8 mouse cellular contexts compared by ENCODE assay signal in the genomic region with DNA sequence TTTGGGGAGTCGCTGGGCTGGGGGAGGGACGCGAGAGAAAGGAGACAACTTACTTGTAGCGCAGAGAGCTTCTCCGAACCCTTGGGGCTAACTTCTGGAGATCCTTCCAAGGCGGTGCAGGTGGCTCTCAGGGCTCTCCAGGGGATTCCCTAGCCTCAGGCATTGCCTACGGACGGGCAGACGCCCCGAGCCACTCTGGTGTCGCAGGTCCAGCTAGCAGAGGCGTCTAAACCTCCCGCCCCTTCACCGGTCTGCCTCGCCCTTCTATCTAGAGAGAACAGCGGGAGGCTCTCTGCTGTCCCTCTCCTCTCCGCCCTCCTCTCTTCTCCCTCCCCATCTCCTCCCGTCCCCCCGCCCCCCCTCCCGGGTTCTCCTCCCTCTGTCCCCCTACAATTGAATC. TPM values are rescaled to one million over a fixed set of nuclear protein-coding genes. Genes with fewer than 3 reads are reported as not detected.
A peak's percentile ranks its signal among the peaks of the same experiment; 100 is the strongest.
DNase-seq lines count a peak whose midpoint lies in the region; ATAC-seq lines count a peak whose summit lies in the region.

A gene (minus strand): TSS at position 300 of the 400 bp plus-strand sequence.

- WGBS in kidney, embryonic 16.5 days: 1% methylated on average over 17 of the region's 20 CpGs
- WGBS in forebrain, embryonic 15.5 days: under 1% methylated on average over 16 of the region's 20 CpGs
- WGBS in intestine, embryonic 15.5 days: 2% methylated on average over 18 of the region's 20 CpGs
- WGBS in midbrain, embryonic 16.5 days: 1% methylated on average over 15 of the region's 20 CpGs

- peaks cover 29% of the 10 kb centered on the region for H3K4me1 ChIP-seq in kidney, embryonic 16.5 days (ENCODE audit: insufficient read depth, low read length)
- peaks cover 8% of the 10 kb centered on the region; the same call in 1 of the 2 replicates for H3K4me1 ChIP-seq in forebrain, embryonic 15.5 days
- H3K4me1 ChIP-seq in intestine, embryonic 15.5 days (replicated peaks): peaks cover 8% of the 10 kb centered on the region
- H3K4me1 ChIP-seq in midbrain, embryonic 16.5 days (ENCODE audit: control insufficient read depth, insufficient read depth, low read length): peaks cover 9% of the 10 kb centered on the region

- peaks cover 43% of the 10 kb centered on the region for H3K27me3 ChIP-seq in kidney, embryonic 16.5 days (ENCODE audit: insufficient read depth, low read length)
- peaks cover 56% of the 10 kb centered on the region for H3K27me3 ChIP-seq in forebrain, embryonic 15.5 days
- H3K27me3 ChIP-seq in intestine, embryonic 15.5 days (replicated peaks): peaks cover 42% of the 10 kb centered on the region
- peaks cover 23% of the 10 kb centered on the region for H3K27me3 ChIP-seq in midbrain, embryonic 16.5 days (ENCODE audit: control insufficient read depth, insufficient read depth, low read depth, low read length)

- peak; percentile 55 for ATAC-seq in kidney, embryonic 16.5 days (ENCODE audit: low FRiP score, low TSS enrichment)
- 0 out of 2 replicates have a peak, but pooled peaks have one; percentile 46 for ATAC-seq in forebrain, embryonic 15.5 days (replicated peaks)
- peak; percentile 49; the same call in 1 of the 2 replicates for ATAC-seq in intestine, embryonic 15.5 days
- peak; percentile 34; the same call in 1 of the 2 replicates for ATAC-seq in midbrain, embryonic 16.5 days
- no peak for ATAC-seq in inflammation-experienced regulatory T-cells, adult 6 months

- H3K27ac ChIP-seq in kidney, embryonic 16.5 days (ENCODE audit: low read length): no peak within 1 kb of the TSS
- no peak within 1 kb of the TSS for H3K27ac ChIP-seq in forebrain, embryonic 15.5 days (replicated peaks)
- H3K27ac ChIP-seq in intestine, embryonic 15.5 days: no peak within 1 kb of the TSS
- H3K27ac ChIP-seq in midbrain, embryonic 16.5 days (ENCODE audit: low read length): no peak within 1 kb of the TSS

- no peak for DNase-seq in kidney, postnatal 36 days
- DNase-seq in left cerebral cortex, postnatal 36 days (ENCODE audit: low spot score in 2 of 2): no peak
- DNase-seq in B cell, adult 2 months: no peak

- H3K4me3 ChIP-seq in kidney, embryonic 16.5 days (ENCODE audit: low read length): peak within 1 kb of the TSS; percentile 33
- peak within 1 kb of the TSS; percentile 32 for H3K4me3 ChIP-seq in forebrain, embryonic 15.5 days
- peak within 1 kb of the TSS; percentile 23 for H3K4me3 ChIP-seq in intestine, embryonic 15.5 days (replicated peaks)
- H3K4me3 ChIP-seq in midbrain, embryonic 16.5 days (ENCODE audit: low read depth, low read length): peak within 1 kb of the TSS; percentile 40

- intact Hi-C loops in left cerebral cortex, postnatal 36 days (cut with DNase I): no loop called here

- H3K4me2 ChIP-seq in kidney, embryonic 16.5 days (replicated peaks; ENCODE audit: low read depth, low read length): peak within 1 kb of the TSS; percentile 69
- peak within 1 kb of the TSS; percentile 46 for H3K4me2 ChIP-seq in forebrain, embryonic 15.5 days (replicated peaks)
- H3K4me2 ChIP-seq in intestine, embryonic 15.5 days (replicated peaks): peak within 1 kb of the TSS; percentile 58
- peak within 1 kb of the TSS; percentile 57 for H3K4me2 ChIP-seq in midbrain, embryonic 16.5 days (ENCODE audit: low read length)

- no peaks in the 10 kb centered on the region for H3K36me3 ChIP-seq in kidney, embryonic 16.5 days (ENCODE audit: insufficient read depth, low read length)
- H3K36me3 ChIP-seq in forebrain, embryonic 15.5 days: no peaks in the 10 kb centered on the region
- H3K36me3 ChIP-seq in intestine, embryonic 15.5 days: no peaks in the 10 kb centered on the region
- no peaks in the 10 kb centered on the region for H3K36me3 ChIP-seq in midbrain, embryonic 16.5 days (ENCODE audit: control insufficient read depth, insufficient read depth, low read length)

- peak within 1 kb of the TSS; percentile 58 for H3K9ac ChIP-seq in kidney, embryonic 16.5 days (replicated peaks; ENCODE audit: low read length)
- peak within 1 kb of the TSS; percentile 20 for H3K9ac ChIP-seq in forebrain, embryonic 15.5 days (replicated peaks)
- H3K9ac ChIP-seq in intestine, embryonic 15.5 days: no peak within 1 kb of the TSS
- peak within 1 kb of the TSS; percentile 52 for H3K9ac ChIP-seq in midbrain, embryonic 16.5 days (ENCODE audit: low read depth, low read length)

- H3K9me3 ChIP-seq in kidney, embryonic 16.5 days (ENCODE audit: low read length): no peaks in the 10 kb centered on the region
- H3K9me3 ChIP-seq in forebrain, embryonic 15.5 days: no peaks in the 10 kb centered on the region
- no peaks in the 10 kb centered on the region for H3K9me3 ChIP-seq in intestine, embryonic 15.5 days
- no peaks in the 10 kb centered on the region for H3K9me3 ChIP-seq in midbrain, embryonic 16.5 days (replicated peaks; ENCODE audit: control insufficient read depth, low read length, poor library complexity, severe bottlenecking)

RNA-seq across cellular contexts. Expression of the gene that starts here (rescaled TPM):
- 2.2 and 2.6 TPM in 2 replicates for polyA plus RNA-seq in kidney, embryonic 16.5 days (2015; fragmentation: Nextera tagmentation; extraction: Ambion mirVana)
- polyA plus RNA-seq in forebrain, embryonic 15.5 days (2015; fragmentation: Nextera tagmentation; extraction: Ambion mirVana): 0.75 and 0.82 TPM in 2 replicates
- polyA plus RNA-seq in intestine, embryonic 15.5 days (2015; fragmentation: Nextera tagmentation; extraction: Ambion mirVana): 0.10 and 0.15 TPM in 2 replicates
- 1.7 and 2.6 TPM in 2 replicates for polyA plus RNA-seq in midbrain, embryonic 16.5 days (2015; fragmentation: Nextera tagmentation; extraction: Ambion mirVana)
- not detected for polyA plus RNA-seq in inflammation-experienced regulatory T-cells, adult 6 months (2017; shearing (Covaris generic))
- total RNA-seq in left cerebral cortex, postnatal 36 days (2021): under 1 TPM; 0.62 to 0.75 TPM

Comparison
In these comparisons a context has a peak if more than half of its experiments do, and no peak if none do; other contexts are left out.
1. Peak in ATAC-seq, H3K4me3 ChIP-seq, H3K9ac ChIP-seq and H3K4me2 ChIP-seq in forebrain, embryonic 15.5 days; RNA of the gene not detected or under 1 TPM.
2. Peak in ATAC-seq, H3K4me3 ChIP-seq and H3K4me2 ChIP-seq in intestine, embryonic 15.5 days; RNA of the gene not detected or under 1 TPM.